Mouse (Mus musculus) cerebellum, adult 2 months (tissue): ENCODE results near the gene Lin28a. TPM values are rescaled to one million over a fixed set of nuclear protein-coding genes. Genes with fewer than 3 reads are reported as not detected.

Source experiments
- DNase-seq, 2 experiments: peaks; one replicate each; pipeline ENCODE4 v3.0.0; 2021
- H3K27ac ChIP-seq: fragments of 200-500 bp; 2 replicates; pipeline ENCODE4 v1.5.1; 2012; ENCODE audit warnings: low read length, control low read depth, inconsistent platforms; ENCODE audit not compliant: insufficient read depth
- H3K27me3 ChIP-seq: fragments of 200-500 bp; 2 replicates; pipeline ENCODE4 v1.6.1; 2012; ENCODE audit warnings: inconsistent platforms, mild to moderate bottlenecking, low read length, moderate library complexity; ENCODE audit not compliant: control insufficient read depth, insufficient read depth
- H3K4me1 ChIP-seq: fragments of 200-500 bp; 2 replicates; pipeline ENCODE4 v1.6.1; 2011; ENCODE audit warnings: low read length; ENCODE audit not compliant: control insufficient read depth, insufficient read depth
- H3K4me3 ChIP-seq: fragments of 200-500 bp; replicated peaks from 2 replicates; pipeline ENCODE3; 2011; ENCODE audit warnings: mild to moderate bottlenecking, low read depth, low read length, control low read depth; ENCODE audit not compliant: insufficient read depth
- CTCF ChIP-seq: fragments of 200-500 bp; IDR thresholded peaks from 2 replicates; pipeline ENCODE4 v1.5.1; 2011; ENCODE audit warnings: low read depth, mild to moderate bottlenecking, control low read depth, low read length, moderate library complexity, borderline replicate concordance; ENCODE audit not compliant: insufficient read depth
- POLR2A ChIP-seq: fragments of 200-500 bp; IDR thresholded peaks from 2 replicates; pipeline ENCODE4 v1.6.1; 2011; ENCODE audit warnings: low read length, control low read depth, borderline replicate concordance; ENCODE audit not compliant: insufficient read depth
- WGBS: fragments of 180-500 bp; shearing (Covaris S2); methylation state at CpG from one replicate; pipeline ENCODE4 v1.1.7; 2018; 5-methylcytosine and 5-hydroxymethylcytosine counted together
- polyA plus RNA-seq: library from polyadenylated mRNA; depleted of rRNA; stranded (reverse); fragments of >200 nt; gene quantifications from 2 replicates; pipeline ENCODE4 v1.2.3, GENCODE M21; 2012; rRNA removed

The Lin28a gene
- polyA plus RNA-seq, 1 experiment: 0.23 TPM

- H3K4me1 ChIP-seq: no peaks in the 10 kb centered on the region
- peak overlapping the region; percentile 93 for H3K27ac ChIP-seq
- WGBS: under 1% methylated on average over 29 of the region's 29 CpGs
- peak; percentile 91 to 92 for DNase-seq
- no peaks in the 10 kb centered on the region for H3K27me3 ChIP-seq
- H3K4me3 ChIP-seq: peak overlapping the region; percentile 80
- TF ChIP-seq POLR2A: peak; percentile 51
- no peak for TF ChIP-seq CTCF
These were observed 50.8 kb downstream of the Lin28a start for GRCm38 (mm10) chr4:133967866-133968149.

- under 1% methylated on average over 97 of the region's 101 CpGs for WGBS
- H3K27me3 ChIP-seq: no peaks in the 10 kb centered on the region
- TF ChIP-seq POLR2A: peak; percentile 36; the same call in 1 of the 2 replicates
- TF ChIP-seq CTCF: no peak
- no peaks in the 10 kb centered on the region for H3K4me1 ChIP-seq
- DNase-seq: peak; percentile 98
- H3K27ac ChIP-seq: peak overlapping the region; percentile 93
- peak overlapping the region; percentile 80 for H3K4me3 ChIP-seq
These were observed 51.3 kb downstream of the Lin28a start for GRCm38 (mm10) chr4:133967138-133967865.

GRCm38 (mm10) chr4:133966271-133966940, 52.2 kb downstream of the Lin28a start:
- WGBS: 26% methylated on average over 12 of the region's 12 CpGs
- H3K27me3 ChIP-seq: no peaks in the 10 kb centered on the region; the same call in 1 of the 2 replicates
- no peaks in the 10 kb centered on the region for H3K4me1 ChIP-seq
- H3K27ac ChIP-seq: peak overlapping the region; percentile 8; the same call in 1 of the 2 replicates
- H3K4me3 ChIP-seq: peak overlapping the region; percentile 59
- DNase-seq: no peak
- no peak for TF ChIP-seq POLR2A
- TF ChIP-seq CTCF: no peak

DNA sequence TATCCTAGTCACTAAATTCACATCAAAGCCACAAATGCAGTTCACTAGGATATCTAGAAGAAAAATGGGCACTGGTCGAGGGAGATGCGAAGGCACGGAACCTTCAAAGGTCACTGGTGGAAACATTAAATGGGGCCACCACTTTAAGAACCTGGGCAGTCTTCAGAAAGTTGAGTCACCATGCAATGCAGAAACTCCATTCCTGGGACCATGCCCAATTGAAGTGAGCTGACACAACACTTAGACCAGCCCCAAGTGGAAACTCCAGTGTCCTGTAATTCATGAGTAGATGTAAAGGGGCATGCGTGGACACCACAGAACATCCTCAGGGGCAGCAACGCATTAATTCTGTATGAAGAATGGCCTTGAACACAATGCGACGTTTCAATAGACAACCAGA, 56.1 kb downstream of the Lin28a start:
- WGBS: 81% methylated on average over 7 of the region's 7 CpGs
- Histone ChIP-seq H3K27me3 (no peaks in the 10 kb centered on the region; the same call in 1 of the 2 replicates), H3K4me3 (no peak overlapping the region), H3K4me1 (no peaks in the 10 kb centered on the region), H3K27ac (no peak overlapping the region)
- TF ChIP-seq POLR2A: no peak
- TF ChIP-seq CTCF: no peak
- DNase-seq: no peak

DNA sequence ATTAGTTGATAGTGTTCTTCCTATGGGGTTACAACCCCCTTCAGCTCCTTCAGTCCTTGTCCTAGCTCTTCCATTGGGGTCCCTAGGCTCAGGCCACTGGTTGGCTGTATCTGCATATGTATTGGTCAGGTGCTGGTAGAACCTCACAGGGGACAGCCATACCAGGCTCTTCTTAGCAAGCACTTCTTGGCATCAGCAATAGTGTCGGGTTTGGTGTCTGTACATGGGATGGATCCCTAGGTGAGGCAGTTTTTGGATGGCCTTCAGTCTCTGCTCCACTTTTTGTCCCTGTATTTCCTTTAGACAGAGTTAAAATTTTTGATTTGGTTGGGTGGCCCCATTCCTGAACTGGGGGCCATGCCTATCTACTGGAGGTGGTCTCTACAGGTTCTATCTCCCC, 59.8 kb downstream of the Lin28a start:
- Histone ChIP-seq H3K27me3 (no peaks in the 10 kb centered on the region; the same call in 1 of the 2 replicates), H3K4me3 (no peak overlapping the region), H3K27ac (no peak overlapping the region), H3K4me1 (no peaks in the 10 kb centered on the region)
- TF ChIP-seq POLR2A (no peak), CTCF (no peak)
- DNase-seq: no peak
- WGBS: 71% methylated on average over 1 of the region's 1 CpGs

DNA sequence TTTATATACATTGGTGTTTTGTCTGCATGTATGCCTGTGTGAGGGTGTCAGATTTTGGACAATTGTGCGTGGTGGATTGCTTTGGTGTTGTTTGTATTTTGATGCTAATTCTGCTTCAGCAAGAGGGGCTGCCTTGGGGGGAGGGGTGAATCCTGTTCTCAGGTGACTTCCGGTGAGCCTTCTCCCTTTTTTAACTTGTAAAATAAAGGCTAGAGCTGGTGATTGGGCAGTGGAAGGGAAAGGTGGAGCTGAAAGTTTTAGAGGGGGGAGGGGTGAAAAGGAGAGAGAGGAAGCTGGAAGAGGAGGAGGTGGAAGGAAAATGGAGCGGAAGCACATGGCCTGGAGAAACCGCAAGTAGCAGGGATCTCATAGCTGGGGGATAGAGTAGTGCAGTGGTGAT, 62.3 kb downstream of the Lin28a start:
- Histone ChIP-seq H3K4me1 (no peaks in the 10 kb centered on the region), H3K27me3 (no peaks in the 10 kb centered on the region), H3K27ac (no peak overlapping the region), H3K4me3 (no peak overlapping the region)
- 86% methylated on average over 4 of the region's 4 CpGs for WGBS
- TF ChIP-seq POLR2A (no peak), CTCF (no peak)
- no peak for DNase-seq

Other genes with a start within 250 kb of the Lin28a start
- 93.6 and 114 TPM in 2 replicates for gene Rps6ka1, start 131.0 kb downstream of the Lin28a start, polyA plus RNA-seq
- 140 and 148 TPM in 2 replicates for gene Hmgn2, start 50.2 kb downstream of the Lin28a start, polyA plus RNA-seq
- gene Dhdds, start 17.9 kb downstream of the Lin28a start, polyA plus RNA-seq: 75.8 and 76.6 TPM in 2 replicates
- gene Zfp683, start 35.0 kb upstream of the Lin28a start, polyA plus RNA-seq: not detected in 2 replicates
- 0.65 and 0.89 TPM in 2 replicates for gene Crybg2, start 42.0 kb upstream of the Lin28a start, polyA plus RNA-seq
- gene Cd52, start 76.2 kb upstream of the Lin28a start, polyA plus RNA-seq: 2.6 and 2.8 TPM in 2 replicates
- gene Ubxn11, start 83.7 kb upstream of the Lin28a start, polyA plus RNA-seq: 14.8 and 15.0 TPM in 2 replicates
- gene Sh3bgrl3, start 109.9 kb upstream of the Lin28a start, polyA plus RNA-seq: 238 and 258 TPM in 2 replicates
- 24.8 and 25.2 TPM in 2 replicates for gene Cep85, start 168.3 kb upstream of the Lin28a start, polyA plus RNA-seq
- not detected in 2 replicates for gene Gm7534, start 184.2 kb upstream of the Lin28a start, polyA plus RNA-seq
- 0.08 TPM in 1 of 2 replicates, not detected in the other for gene Catsper4, start 208.5 kb upstream of the Lin28a start, polyA plus RNA-seq
- 0.55 and 0.56 TPM in 2 replicates for gene Cnksr1, start 219.6 kb upstream of the Lin28a start, polyA plus RNA-seq
- gene E130218I03Rik, start 224.8 kb upstream of the Lin28a start, polyA plus RNA-seq: 0.52 and 0.84 TPM in 2 replicates
- 10.7 and 11.7 TPM in 2 replicates for gene Zfp593, start 226.8 kb upstream of the Lin28a start, polyA plus RNA-seq
- 1.8 and 1.9 TPM in 2 replicates for gene Gm30191, start 228.1 kb upstream of the Lin28a start, polyA plus RNA-seq
- gene Grrp1, start 235.3 kb upstream of the Lin28a start, polyA plus RNA-seq: 6.6 and 7.6 TPM in 2 replicates